Mouse (Mus musculus) heart, postnatal 10 days (tissue): Measurements from ENCODE around the gene Ppil6. TPM values are rescaled to one million over a fixed set of nuclear protein-coding genes. Genes with fewer than 3 reads are reported as not detected.
A peak's percentile ranks its signal among the peaks of the same experiment; 100 is the strongest.

Experiments used
- DNase-seq, 2 experiments: peaks; one replicate each; pipeline ENCODE4 v3.0.0; 2021
- intact Hi-C: fragments of 180-260 bp; cut with DNase I; formaldehyde crosslinking; loops from one replicate; pipeline ENCODE4 v1.15.1; 2025
- total RNA-seq, 2 experiments: library from RNA; stranded (reverse); gene quantifications; 2 replicates each; pipeline ENCODE4 v1.2.3; 2021

Gene Ppil6
- total RNA-seq, 2 experiments from 2014 or later, result 2.8 to 3.4 TPM

DNA sequence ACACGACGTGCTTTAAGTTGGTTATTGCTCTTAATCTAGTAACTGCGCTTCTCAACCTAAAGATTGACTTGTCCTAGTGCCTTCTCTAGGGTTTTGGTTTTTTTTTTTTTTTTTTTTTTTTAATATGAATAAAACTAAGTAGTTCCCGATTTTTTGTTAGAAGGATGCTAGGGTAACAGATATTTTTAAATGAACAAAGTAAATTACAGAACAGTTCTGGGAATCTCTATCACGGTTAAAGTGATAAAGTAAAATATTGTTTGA, 30.1 kb downstream of the Ppil6 start:
- DNase-seq, result no peak
- intact Hi-C loops, result loop anchor here (5.0 kb wide), 1 partner anchor 77 kb away; no protein-coding TSS in a partner anchor

DNA sequence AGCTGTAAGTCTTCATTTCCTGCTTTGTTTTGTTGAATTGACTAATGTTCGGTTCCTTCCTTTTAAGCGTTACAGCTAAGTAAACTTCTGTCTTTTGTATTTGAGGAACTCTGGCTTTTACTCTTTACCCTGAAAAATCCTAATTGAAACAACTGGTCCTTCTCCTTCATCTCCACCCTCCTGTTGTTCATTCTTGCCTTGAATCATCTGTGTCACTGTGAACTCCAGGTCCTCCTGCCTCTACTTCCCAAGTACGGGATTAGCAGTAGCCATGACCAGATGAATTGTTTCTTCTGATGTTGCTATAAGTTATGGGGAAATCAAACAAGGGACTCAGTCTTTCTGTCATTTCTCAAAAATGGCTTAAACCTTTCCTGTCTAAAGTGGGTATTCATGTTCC, 33.1 kb downstream of the Ppil6 start:
- DNase-seq, result no peak
- intact Hi-C loops, result loop anchor here (5.0 kb wide), 1 partner anchor 74 kb away; no protein-coding TSS in a partner anchor

DNA sequence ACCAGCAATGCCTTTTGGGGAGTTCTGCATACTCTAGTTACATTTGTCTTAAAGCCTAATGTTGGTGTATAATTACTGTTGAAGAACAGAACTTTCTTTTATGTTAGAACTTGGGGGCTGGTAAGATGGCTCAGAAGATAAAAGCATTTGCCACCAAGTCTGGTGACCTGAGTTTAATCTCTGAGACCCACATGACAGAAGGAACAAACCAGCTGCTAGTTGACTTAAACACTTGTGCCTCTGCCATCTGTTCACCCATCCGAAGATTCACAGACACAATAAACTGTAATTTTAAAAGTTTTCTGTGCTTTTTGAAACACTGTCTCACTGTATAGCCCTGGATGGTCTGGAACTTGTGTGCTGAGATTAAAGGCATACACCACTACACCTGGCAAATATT, 35.5 kb downstream of the Ppil6 start:
- intact Hi-C loops, result no loop called here
- DNase-seq, result no peak

DNA sequence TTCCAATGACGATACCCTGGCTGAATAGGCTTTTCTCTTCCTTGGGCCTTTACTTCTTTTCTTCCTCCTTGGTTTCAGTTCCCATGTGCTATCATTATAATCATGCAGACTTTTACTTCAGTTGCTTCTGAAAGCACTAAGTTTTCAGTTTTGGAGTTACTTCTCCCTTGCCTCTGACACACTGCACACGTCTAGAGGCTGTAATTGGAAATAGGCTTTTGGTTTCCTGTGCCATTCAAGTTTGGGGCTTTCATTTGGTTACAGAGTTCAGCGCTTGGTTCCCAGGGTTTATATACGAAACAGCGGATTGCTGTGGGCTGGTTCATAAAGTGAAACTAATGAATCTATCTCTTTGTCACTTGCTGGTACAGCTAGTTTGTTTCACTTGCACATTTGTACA, 39.7 kb downstream of the Ppil6 start:
- DNase-seq, result no peak
- intact Hi-C loops, result no loop called here

DNA sequence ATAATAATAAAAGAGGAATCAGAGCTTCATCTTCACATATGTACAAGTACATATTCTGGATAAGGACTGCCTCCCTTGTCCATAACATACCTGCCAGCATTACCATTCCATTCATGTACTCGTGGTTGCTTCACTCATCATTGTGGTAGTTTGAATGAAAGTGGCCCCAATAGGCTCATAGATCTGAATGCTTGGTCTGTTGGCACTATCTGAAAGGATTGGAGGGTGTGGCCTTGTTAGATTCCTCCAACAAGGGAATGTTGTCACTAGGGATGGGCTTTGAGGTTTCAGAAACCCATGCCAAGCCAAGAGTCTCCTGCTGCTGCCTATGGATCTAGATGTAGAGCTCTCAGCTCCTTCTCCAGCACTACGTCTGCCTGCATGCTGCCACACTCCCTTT, 45.8 kb downstream of the Ppil6 start:
- intact Hi-C loops, result no loop called here
- DNase-seq, result no peak

DNA sequence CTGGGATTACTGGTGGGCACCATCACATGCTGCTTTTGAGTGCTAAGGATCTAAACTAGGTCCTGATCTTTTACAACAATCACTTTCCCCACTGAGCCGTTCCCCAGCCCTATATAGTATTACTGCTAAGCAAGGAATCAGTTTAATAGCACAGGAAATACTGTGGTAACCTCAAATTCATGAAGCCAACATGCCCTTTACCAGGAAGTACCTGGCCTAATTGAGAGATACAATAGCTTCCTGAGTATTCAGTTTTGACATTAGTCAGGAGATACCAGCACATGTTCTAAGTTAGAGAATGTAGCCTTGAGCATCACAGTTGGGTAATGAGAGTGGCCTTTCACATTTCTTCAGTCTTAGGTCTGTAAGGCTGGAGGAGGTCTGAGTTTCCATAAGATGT, 46.5 kb downstream of the Ppil6 start:
- intact Hi-C loops, result no loop called here
- no peak for DNase-seq

DNA sequence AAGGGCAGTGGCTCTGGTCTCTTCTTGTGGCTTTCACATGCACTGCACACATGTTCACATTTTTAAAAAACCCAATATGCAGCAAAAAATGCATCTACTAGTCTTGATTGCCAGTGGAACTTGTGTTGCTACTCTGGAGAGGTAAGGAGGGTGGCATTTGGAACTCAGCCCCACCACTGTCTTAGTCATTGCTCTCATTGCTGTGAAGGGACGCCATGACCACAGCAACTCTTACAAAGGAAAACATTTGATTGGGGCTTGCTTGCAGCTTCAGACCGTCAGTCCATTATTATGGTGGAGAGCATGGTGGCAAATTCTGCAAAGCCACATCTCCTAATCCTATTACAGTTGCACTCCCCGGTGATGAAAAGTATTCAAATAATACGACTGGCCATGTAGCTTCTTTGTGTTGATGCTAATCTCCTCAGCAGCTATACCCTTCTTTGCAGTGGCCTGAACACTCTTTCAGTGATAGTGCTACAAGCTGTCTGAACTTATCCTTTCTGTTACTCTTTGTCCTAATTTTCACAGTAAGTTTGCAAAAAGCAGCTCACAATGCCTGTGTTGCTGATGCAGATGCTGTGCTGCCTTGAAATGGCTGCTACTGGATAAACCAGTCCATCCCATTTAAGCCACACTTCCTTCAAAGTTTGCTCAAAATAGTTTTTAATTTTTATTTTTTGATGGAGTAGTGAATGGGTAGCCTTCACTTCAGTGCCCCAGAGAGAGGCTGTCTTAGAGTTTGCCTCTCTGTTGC, 47.2 kb downstream of the Ppil6 start:
- DNase-seq, result no peak
- intact Hi-C loops, result no loop called here

DNA sequence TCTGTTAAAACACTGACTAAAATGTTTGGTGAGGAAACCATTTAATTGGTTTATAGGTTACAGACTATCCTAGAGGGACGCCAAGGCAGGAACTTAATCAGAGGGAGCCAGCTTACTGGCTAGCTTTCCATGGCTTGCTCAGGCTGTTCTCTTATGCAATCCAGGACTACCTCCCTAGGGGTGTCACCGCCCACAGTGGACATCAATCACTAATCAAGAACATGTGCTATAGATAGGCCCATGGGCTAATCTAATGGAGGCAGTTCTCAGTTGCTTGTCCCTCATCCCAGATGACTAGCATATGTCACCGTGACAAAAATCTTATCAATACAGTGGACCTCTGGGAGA, 47.7 kb downstream of the Ppil6 start:
- no peak for DNase-seq
- intact Hi-C loops, result no loop called here

DNA sequence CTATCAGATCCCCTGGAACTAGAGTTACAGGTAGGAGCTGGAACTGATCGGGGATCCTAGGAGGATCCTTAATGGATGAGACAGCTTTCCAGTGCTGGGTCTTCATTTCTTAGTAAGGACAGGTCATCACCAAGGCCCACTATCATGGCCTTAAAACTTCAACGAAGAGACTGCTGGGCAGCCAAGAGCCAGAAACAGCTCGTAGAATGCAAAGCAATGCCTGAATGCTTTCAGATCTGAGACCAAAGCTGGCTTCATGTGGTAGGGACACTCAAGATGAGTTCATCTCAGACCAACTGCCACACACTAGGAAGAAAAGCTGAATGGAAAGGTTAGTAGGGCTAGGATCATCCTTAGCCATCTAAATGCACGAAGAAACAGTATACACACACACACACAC, 48.7 kb downstream of the Ppil6 start:
- intact Hi-C loops, result no loop called here

DNA sequence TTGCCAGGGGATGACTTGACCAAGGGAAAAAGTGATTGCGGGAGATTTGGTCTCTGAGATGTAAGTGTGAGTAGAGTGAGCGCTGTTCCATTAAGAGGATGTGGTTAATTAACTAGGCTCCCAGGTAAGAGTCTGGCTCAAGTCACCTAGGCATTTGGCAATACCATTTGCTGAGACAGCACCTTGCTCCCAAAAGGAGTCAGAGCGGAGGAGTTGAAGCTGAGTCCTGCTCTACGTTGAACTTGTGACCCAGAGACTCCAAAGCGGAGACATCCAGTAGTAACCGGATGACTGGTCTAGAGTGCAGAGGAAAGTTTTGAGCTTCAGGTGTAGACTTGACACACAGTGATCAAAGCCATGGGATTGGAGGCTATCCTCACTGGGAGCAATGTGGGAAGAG, 51.8 kb downstream of the Ppil6 start:
- intact Hi-C loops, result no loop called here
- no peak for DNase-seq

More for the DNA sequence above, 48.7 kb downstream of the Ppil6 start:
- no peak for DNase-seq

DNA sequence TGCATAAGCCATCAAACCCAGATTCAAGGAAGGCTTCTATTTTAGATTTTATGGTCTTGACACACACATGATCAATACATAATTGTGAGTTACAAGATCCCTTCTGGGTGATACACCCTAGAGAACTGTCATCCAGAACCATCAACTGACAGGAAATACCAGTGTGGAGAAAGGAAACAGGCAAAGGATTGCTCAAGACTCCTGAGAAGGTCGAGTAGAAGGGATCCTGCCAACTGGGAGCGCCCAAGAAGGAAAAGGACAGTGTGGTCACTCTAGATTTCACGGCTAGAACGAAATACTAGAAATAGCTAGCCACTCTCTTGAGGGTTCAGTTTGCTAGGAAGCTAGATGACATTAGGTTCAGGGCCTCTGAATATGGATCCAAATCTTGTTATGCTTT, 53.2 kb downstream of the Ppil6 start:
- no peak for DNase-seq
- intact Hi-C loops, result no loop called here

DNA sequence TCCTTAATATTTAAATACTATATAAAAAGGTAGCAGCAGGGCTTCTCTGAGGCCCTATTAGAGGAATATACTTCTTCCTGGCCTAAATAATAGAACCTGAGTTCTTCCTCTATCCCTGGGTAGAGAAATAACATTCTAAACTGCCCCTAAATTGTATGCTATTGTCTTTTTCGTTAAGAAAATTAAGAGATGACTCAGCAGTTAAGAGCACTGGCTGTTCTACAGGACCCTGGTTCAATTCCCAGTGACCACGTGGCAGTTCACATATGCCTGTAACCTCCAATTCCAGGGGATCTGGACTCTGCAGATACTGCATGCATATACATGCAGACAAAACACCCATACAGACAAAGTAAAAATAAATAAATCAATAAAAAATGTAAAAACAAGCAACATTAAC, 53.6 kb downstream of the Ppil6 start:
- intact Hi-C loops, result no loop called here
- no peak for DNase-seq

DNA sequence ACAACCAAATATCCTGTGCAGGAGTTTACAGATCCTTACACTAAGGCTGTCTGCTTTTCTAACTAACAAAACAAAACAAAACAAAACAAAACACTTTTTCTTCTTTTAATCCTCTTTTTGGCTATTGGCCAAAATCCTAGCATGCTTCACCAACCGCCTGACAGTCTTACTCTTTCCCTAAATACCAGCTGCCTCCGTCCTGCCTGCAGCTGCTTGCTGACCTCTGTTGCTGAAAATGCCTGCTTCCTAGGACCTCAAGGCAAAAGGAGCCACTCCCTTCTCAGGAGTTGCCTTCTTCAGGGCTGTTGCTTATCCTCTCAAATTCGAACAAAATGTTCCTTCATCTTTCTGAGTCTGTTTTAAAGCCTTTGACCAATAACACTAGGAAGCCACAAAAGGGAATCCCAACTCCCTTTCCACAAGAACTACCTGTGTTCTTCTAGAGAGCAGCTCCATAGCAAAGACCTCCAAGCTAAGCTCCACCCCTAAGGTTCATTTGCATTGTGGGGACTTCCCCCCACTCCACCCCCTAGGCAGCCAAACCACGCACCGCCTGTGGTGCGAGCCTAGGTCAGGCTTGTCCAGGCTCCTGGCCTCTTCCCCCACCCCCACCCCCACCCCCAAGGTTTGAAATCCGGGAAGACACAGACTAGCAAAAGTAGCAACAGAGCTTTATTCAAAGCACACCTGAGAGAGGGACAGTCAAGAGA, 54.4 kb downstream of the Ppil6 start:
- DNase-seq, result no peak
- intact Hi-C loops, result no loop called here

DNA sequence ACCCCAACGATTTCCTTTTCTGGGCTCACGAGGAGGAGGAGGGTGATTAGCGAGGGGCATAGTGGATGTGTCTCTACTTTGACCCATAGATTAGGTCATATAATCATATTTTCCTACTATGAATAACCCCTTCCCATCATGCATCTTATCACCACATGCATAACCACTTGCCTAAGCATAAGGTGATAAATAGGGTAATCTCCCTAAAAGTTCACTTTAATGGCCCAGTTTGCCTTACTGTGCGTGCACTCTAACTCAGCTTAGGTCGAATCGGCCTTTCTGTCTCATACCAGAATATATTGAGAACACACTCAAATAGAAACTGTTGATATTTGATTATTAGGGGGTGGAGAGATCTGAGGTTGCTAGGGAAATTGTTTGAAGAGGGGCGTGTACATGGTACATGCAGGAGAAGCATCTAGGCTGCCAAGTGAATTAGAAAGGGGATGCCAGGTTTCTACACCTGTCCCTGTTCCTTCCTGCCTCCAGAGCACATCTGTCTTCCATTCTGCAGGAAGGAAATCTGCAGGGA, 55.1 kb downstream of the Ppil6 start:
- intact Hi-C loops, result no loop called here
- no peak for DNase-seq

DNA sequence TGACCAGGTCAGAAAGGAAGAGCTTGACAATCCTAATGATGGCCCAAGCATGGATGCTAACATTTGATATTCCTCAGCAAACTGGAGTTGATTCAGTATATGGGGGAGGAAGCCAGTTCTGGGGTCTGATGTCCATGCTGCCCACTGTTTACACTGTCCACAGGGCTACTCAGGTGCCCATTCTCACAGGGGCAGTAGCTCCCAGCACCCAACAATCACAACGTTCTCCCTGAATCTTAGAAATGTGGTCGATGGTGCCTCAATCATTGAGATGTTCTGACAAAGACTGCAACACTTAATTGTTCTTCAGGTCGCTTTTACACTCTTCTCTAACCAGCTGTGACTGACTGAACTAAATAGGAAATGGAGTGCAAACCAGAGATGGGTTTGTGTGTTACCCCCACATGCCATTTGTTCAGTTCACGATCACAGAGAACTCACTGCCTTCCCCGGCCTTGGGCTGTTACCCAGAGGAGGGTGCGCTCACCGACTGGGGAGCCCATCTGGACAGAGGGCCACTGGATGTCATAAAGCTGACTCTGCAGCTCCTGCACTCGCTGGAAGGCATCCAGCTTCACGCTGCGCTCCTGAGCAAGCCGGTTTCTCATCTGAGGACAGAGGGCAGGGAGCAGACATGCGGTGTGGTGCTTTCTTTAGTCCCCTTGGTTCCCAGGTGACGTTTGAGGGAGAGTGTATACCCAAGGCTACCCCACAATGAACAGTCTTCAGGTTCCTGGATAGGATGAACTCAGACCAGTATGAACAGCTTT, 56.3 kb downstream of the Ppil6 start:
- DNase-seq, result no peak
- intact Hi-C loops, result no loop called here

DNA sequence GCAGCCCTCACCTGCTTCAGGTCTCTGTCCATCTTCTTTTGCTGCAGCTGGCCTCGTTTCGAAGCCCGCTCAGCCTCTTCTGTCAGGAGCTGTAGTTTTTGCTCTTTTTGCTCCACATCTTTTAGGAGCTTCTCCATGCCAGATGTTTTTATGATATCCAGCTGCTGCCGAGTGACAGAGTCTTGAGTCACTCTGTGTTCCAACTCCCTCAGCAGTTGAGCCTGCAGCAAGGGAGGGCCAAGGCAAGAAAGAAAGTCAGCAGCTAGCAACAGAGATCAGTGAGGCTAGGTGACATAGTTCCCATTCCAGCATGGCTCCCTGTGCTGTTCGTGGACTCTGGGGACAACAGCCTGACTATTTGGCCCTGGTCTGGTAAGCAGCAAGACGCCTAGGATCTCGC, 60.5 kb downstream of the Ppil6 start:
- peak; percentile 46 to 48 for DNase-seq
- intact Hi-C loops, result no loop called here

DNA sequence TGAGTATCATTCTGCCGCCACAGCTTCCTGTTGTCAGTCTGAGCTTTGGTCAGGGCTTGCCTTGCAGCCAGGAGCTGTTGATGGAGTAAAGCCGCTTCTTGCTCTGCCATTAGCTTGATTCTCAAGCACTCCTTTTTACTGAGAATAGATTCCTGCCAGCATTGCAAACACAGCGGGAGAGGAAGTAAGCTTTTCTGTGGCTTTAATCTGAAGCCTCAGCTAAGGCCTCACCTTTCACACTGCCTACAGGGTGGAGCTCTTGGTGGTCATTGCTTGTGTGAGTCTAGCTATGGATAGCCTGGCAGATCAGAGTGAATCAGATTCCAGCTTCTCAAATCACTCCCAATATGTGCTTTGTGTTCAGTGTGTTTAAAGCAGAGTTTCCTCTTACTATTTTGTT, 62.1 kb downstream of the Ppil6 start:
- DNase-seq, result no peak
- intact Hi-C loops, result no loop called here

DNA sequence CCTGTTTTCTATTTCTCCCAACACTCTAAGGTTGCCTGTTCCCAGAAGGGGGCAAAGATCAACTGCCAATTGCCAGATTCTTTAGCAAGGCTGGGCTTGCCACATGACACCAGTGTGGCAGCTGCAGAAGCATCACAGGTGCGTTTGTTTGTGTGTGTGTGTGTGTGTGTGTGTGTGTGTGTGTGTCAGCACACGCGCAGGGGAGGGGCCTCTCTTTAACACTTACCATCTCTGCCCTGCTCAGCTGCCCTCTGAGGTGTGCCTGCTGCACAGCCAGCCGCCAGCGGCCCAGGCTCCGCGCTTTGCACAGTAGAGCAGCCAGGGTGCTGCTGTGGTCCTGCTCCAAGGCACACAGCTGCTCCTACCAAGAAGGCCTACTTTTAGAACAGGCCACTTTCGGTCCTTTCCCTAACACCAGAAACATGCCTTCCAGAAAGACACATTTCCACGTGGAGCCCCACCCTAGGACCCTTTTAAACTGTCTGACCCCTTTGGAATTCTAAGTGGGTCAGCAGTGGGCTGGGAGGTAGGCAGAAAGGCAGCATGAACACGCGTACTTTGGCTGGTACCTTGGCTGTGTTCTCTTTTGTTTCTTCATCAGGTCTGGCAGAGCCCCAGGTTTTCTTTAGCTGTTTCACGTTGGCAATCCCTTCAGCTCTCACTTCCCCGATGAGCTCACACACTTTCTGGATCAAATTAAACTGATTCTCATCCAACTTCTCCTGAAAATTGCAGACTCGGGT, 62.8 kb downstream of the Ppil6 start:
- intact Hi-C loops, result no loop called here
- DNase-seq, result peak; percentile 53 to 70

DNA sequence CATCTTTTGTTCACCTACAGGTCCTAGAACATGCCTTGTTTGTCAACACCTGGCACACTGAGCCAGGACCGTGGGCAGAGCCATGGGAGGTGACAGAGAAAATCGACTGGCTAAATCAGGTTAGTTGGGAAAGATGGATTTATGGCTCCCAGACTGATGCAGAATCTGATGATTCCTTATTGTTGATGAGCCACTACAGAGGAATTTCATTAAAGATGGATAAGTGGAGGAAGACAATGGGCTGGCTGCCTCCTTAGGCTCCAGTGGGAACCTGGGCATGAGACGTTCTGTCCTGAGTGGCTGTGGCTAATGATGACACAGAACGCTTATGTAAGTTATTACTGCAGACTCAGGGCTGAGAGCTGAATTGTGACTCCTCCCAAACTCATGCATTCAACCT, 63.5 kb downstream of the Ppil6 start:
- intact Hi-C loops, result no loop called here

DNA sequence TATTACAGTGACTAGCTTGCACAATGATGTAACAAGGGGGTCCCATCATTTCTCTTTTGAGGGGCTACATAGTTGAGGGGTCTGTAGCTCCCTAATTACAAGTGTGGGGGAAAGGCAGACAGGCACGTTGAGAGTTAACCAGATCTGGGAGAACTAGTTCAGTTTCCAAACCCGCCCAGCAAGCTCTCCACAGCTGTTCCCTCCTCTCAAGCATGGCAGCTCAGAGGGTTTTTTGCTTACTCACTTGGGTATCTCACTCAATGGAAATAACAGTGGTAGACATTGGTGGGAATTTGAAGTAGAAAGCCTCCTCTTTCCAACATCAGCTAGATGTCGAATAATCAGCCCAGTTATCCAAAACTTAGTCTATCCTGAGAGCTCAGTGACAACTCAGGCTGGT, 64.8 kb downstream of the Ppil6 start:
- no peak for DNase-seq
- intact Hi-C loops, result no loop called here

More for the DNA sequence above, 63.5 kb downstream of the Ppil6 start:
- DNase-seq, result no peak

DNA sequence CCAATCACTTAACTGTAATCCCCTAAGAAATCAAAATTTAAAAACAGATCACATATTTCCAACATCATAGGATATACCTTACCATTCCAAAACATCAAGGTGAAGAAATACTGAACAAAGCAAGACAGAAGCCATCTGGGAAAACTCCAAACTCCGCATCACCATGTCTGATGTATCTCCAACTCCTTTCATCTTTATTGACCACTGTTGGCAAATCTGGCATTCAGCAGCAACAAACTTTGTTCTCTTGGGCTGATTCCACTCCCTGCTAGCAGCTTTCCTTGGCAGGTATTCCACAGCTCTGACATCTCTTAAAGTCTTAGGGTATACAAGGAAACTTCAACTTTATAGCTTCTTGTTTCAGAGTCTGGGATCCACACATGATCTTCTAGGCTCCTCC, 68.2 kb downstream of the Ppil6 start:
- DNase-seq, result no peak

More for the DNA sequence above, 68.2 kb downstream of the Ppil6 start:
- intact Hi-C loops, result no loop called here
